23 mouse cellular contexts compared by ENCODE assay signal in genomic region chr14:77069361-77069760, GRCm38 (mm10). TPM values are rescaled to one million over a fixed set of nuclear protein-coding genes. Genes with fewer than 3 reads are reported as not detected.
DNase-seq lines count a peak whose midpoint lies in the region; ATAC-seq and TF ChIP-seq lines count a peak whose summit lies in the region.
"Had no signal": no experiment of that assay in that cellular context is flagged by ENCODE, and none has a peak within 500 bp of the region (broad histone marks: within the 10 kb centered on the region; RNA-seq: fewer than 3 reads in every experiment).

No protein-coding gene starts in this region.

- H3K36me3 ChIP-seq in liver, adult 2 months (ENCODE audit: control insufficient read depth, insufficient read depth, low read length) = no peaks in the 10 kb centered on the region; the same call in 1 of the 2 replicates
- no peaks in the 10 kb centered on the region for H3K36me3 ChIP-seq in liver, postnatal 0 days (replicated peaks; ENCODE audit: insufficient read depth, low read length)
- no peaks in the 10 kb centered on the region for H3K36me3 ChIP-seq in hindbrain, embryonic 10.5 days
- H3K36me3 ChIP-seq: forebrain, embryonic 12.5 days; heart, embryonic 15.5 days; midbrain, embryonic 13.5 days; neural tube, embryonic 12.5 days had no signal

- no peak overlapping the region for H3K4me3 ChIP-seq in liver, adult 2 months (ENCODE audit: insufficient read depth, low read depth, low read length)
- H3K4me3 ChIP-seq in liver, postnatal 0 days (ENCODE audit: low read depth, low read length) = no peak overlapping the region
- no peak overlapping the region for H3K4me3 ChIP-seq in hindbrain, embryonic 10.5 days
- H3K4me3 ChIP-seq: forebrain, embryonic 12.5 days; heart, adult 2 months; heart, embryonic 15.5 days; left cerebral cortex, adult 2 months; midbrain, embryonic 13.5 days; neural tube, embryonic 12.5 days had no signal

- H3K27me3 ChIP-seq in liver, adult 2 months (ENCODE audit: control insufficient read depth, insufficient read depth, low read length) = no peaks in the 10 kb centered on the region
- H3K27me3 ChIP-seq in liver, postnatal 0 days (ENCODE audit: insufficient read depth, low read length) = no peaks in the 10 kb centered on the region
- no peaks in the 10 kb centered on the region for H3K27me3 ChIP-seq in hindbrain, embryonic 10.5 days (ENCODE audit: insufficient read depth, poor library complexity, severe bottlenecking)
- H3K27me3 ChIP-seq: forebrain, embryonic 12.5 days; heart, embryonic 15.5 days; midbrain, embryonic 13.5 days; neural tube, embryonic 12.5 days; Patski had no signal

- peak; percentile 2 for DNase-seq in gastrocnemius, adult 18-20 months (ENCODE audit: low spot score)
- DNase-seq in gastrocnemius, postnatal 36 days = no peak
- DNase-seq in liver, adult 2 months (ENCODE audit: extremely low read depth, low read depth, low spot score) = peak; percentile 35
- DNase-seq in liver, postnatal 0 days = no peak
- peak; percentile 90 for DNase-seq in adipocyte (ENCODE audit: low spot score)
- DNase-seq in gonadal fat pad, adult 2 months (ENCODE audit: low read depth) = peak; percentile 76
- DNase-seq in hindbrain, embryonic 10.5 days (ENCODE audit: low spot score) = no peak
- DNase-seq: cerebellum, postnatal 36 days; kidney, adult 18-20 months; kidney, postnatal 14 days; left cerebral cortex, postnatal 4 days; liver; lung, adult 18-20 months; right cerebral cortex, postnatal 4 days had no signal

- no peak for TF ChIP-seq EP300 in liver, postnatal 0 days (IDR thresholded peaks at IDR 0.05; ENCODE audit: low read depth)

- no peak for TF ChIP-seq CTCF in liver, adult 2 months (IDR thresholded peaks at IDR 0.05; ENCODE audit: low read depth, low read length)
- TF ChIP-seq CTCF in liver, postnatal 0 days (IDR thresholded peaks at IDR 0.05; ENCODE audit: low read depth) = no peak

- no peak overlapping the region for H3K4me2 ChIP-seq in liver, postnatal 0 days (ENCODE audit: low read depth, low read length)
- H3K4me2 ChIP-seq: forebrain, embryonic 12.5 days; heart, embryonic 15.5 days; midbrain, embryonic 13.5 days; neural tube, embryonic 12.5 days had no signal

- H3K9ac ChIP-seq in liver, adult 2 months (ENCODE audit: low read depth, low read length) = no peak overlapping the region
- H3K9ac ChIP-seq in liver, postnatal 0 days (replicated peaks) = no peak overlapping the region
- H3K9ac ChIP-seq: forebrain, embryonic 12.5 days; heart, embryonic 15.5 days; midbrain, embryonic 13.5 days; neural tube, embryonic 12.5 days had no signal

- WGBS in liver, adult 2 months = 37% methylated on average over 1 of the region's 1 CpGs
- WGBS in liver, postnatal 0 days (ENCODE audit: insufficient replicate concordance) = 77% methylated on average over 1 of the region's 1 CpGs
- WGBS in hindbrain, embryonic 10.5 days = 97% methylated on average over 1 of the region's 1 CpGs

- TF ChIP-seq POLR2A in liver, adult 2 months (IDR thresholded peaks at IDR 0.05; ENCODE audit: extremely low read depth, insufficient read depth, low read length) = no peak

- H3K4me1 ChIP-seq in liver, adult 2 months (ENCODE audit: control insufficient read depth, insufficient read depth, low read length) = no peaks in the 10 kb centered on the region
- no peaks in the 10 kb centered on the region for H3K4me1 ChIP-seq in liver, postnatal 0 days (ENCODE audit: insufficient read depth)
- H3K4me1 ChIP-seq in hindbrain, embryonic 10.5 days (replicated peaks) = no peaks in the 10 kb centered on the region
- H3K4me1 ChIP-seq: forebrain, embryonic 12.5 days; heart, embryonic 15.5 days; midbrain, embryonic 13.5 days; neural tube, embryonic 12.5 days had no signal

- ATAC-seq in liver, postnatal 0 days = no peak
- ATAC-seq: hindbrain, postnatal 0 days; midbrain, embryonic 13.5 days; Patski had no signal

- H3K27ac ChIP-seq in liver, adult 2 months (replicated peaks; ENCODE audit: insufficient read depth, low read depth, low read length) = no peak overlapping the region
- H3K27ac ChIP-seq in liver, postnatal 0 days (ENCODE audit: low read depth) = no peak overlapping the region
- no peak overlapping the region for H3K27ac ChIP-seq in hindbrain, embryonic 10.5 days
- H3K27ac ChIP-seq: forebrain, embryonic 12.5 days; heart, adult 2 months; heart, embryonic 15.5 days; hindbrain, postnatal 0 days; left cerebral cortex, adult 2 months; midbrain, embryonic 13.5 days; neural tube, embryonic 12.5 days; stomach, postnatal 0 days had no signal

- intact Hi-C loops in gastrocnemius, postnatal 36 days (cut with DNase I) = no loop called here

- H3K79me2 ChIP-seq in liver, adult 2 months (ENCODE audit: control insufficient read depth, insufficient read depth, low read length) = no peaks in the 10 kb centered on the region

- H3K9me3 ChIP-seq in liver, postnatal 0 days (ENCODE audit: low read length) = no peaks in the 10 kb centered on the region
- no peaks in the 10 kb centered on the region for H3K9me3 ChIP-seq in hindbrain, embryonic 10.5 days
- H3K9me3 ChIP-seq: forebrain, embryonic 12.5 days; heart, embryonic 15.5 days; midbrain, embryonic 13.5 days; neural tube, embryonic 12.5 days had no signal

RNA-seq across cellular contexts. Expression of gene Lacc1, which starts 32.7 kb away (rescaled TPM):
- total RNA-seq in gastrocnemius, adult 18-20 months (2021) = under 1 TPM; 0.68 to 0.95 TPM
- under 1 TPM; 0.57 to 0.69 TPM for total RNA-seq in gastrocnemius, postnatal 36 days (2021)
- total RNA-seq in liver, adult 2 months (2014; rRNA removed) = 8.6 and 8.8 TPM in 2 replicates
- 6.0 and 6.3 TPM in 2 replicates for polyA plus RNA-seq in liver, adult 2 months (2012; rRNA removed)
- 6.8 and 7.1 TPM in 2 replicates for polyA plus RNA-seq in liver, postnatal 0 days (2015; fragmentation: Nextera tagmentation; extraction: Ambion mirVana)
- 8.5 and 8.8 TPM in 2 replicates for polyA plus RNA-seq in gonadal fat pad, adult 2 months (2012; rRNA removed)
- 4.3 and 5.3 TPM in 2 replicates for polyA plus RNA-seq in hindbrain, embryonic 10.5 days (2016; fragmentation: Nextera tagmentation; extraction: Ambion mirVana)

RNA-seq across cellular contexts. Expression of gene Ccdc122, which starts 32.8 kb away (rescaled TPM):
- total RNA-seq in gastrocnemius, adult 18-20 months (2021) = 1 to 10 TPM; 1.3 to 2.1 TPM
- total RNA-seq in gastrocnemius, postnatal 36 days (2021) = 1 to 10 TPM in 1 of 2 experiments, under 1 TPM in 1; 0.67 to 1.4 TPM
- 5.0 and 6.9 TPM in 2 replicates for total RNA-seq in liver, adult 2 months (2014; rRNA removed)
- 1.3 and 1.4 TPM in 2 replicates for polyA plus RNA-seq in liver, adult 2 months (2012; rRNA removed)
- 5.4 and 7.0 TPM in 2 replicates for polyA plus RNA-seq in liver, postnatal 0 days (2015; fragmentation: Nextera tagmentation; extraction: Ambion mirVana)
- polyA plus RNA-seq in gonadal fat pad, adult 2 months (2012; rRNA removed) = 1.9 and 2.8 TPM in 2 replicates
- 0.95 TPM in 2 replicates for polyA plus RNA-seq in hindbrain, embryonic 10.5 days (2016; fragmentation: Nextera tagmentation; extraction: Ambion mirVana)

Comparison
In these comparisons a context has a peak if more than half of its experiments do, and no peak if none do; other contexts are left out.
1. DNase-seq: peak in gastrocnemius, adult 18-20 months (single experiment), liver, adult 2 months (single experiment), adipocyte (single experiment) and gonadal fat pad, adult 2 months (single experiment); none in gastrocnemius, postnatal 36 days (0 of 2), liver, postnatal 0 days (single experiment) and hindbrain, embryonic 10.5 days (single experiment).